Mouse (Mus musculus) forebrain, embryonic 16.5 days (tissue): ENCODE results near the gene Fam90a1a. TPM values are rescaled to one million over a fixed set of nuclear protein-coding genes. Genes with fewer than 3 reads are reported as not detected.

Experiments used
- ATAC-seq: fragments of 200-750 bp; cut with Nextera tagmentation; 2 replicates; pipeline ENCODE4 v1.8.0; 2017; ENCODE audit warnings: mild to moderate bottlenecking, moderate library complexity
- H3K27ac ChIP-seq: fragments of 300-500 bp; sonication (generic); 2 replicates; pipeline ENCODE4 v1.5.1; 2014; ENCODE audit warnings: low read length, control low read depth
- H3K27me3 ChIP-seq: fragments of 300-500 bp; sonication (generic); replicated peaks from 2 replicates; pipeline ENCODE4 v1.6.1; 2014; ENCODE audit warnings: low read length; ENCODE audit not compliant: control insufficient read depth, insufficient read depth
- H3K36me3 ChIP-seq: fragments of 300-500 bp; sonication (generic); 2 replicates; pipeline ENCODE4 v1.6.1; 2014; ENCODE audit not compliant: control insufficient read depth, insufficient read depth
- H3K4me1 ChIP-seq: fragments of 300-500 bp; sonication (generic); replicated peaks from 2 replicates; pipeline ENCODE4 v1.6.1; 2014; ENCODE audit warnings: low read length; ENCODE audit not compliant: control insufficient read depth, insufficient read depth
- H3K4me2 ChIP-seq: fragments of 300-500 bp; sonication (generic); 2 replicates; pipeline ENCODE4 v1.6.1; 2014; ENCODE audit warnings: mild to moderate bottlenecking, low read length, control low read depth
- H3K4me3 ChIP-seq: fragments of 300-500 bp; sonication (generic); replicated peaks from 2 replicates; pipeline ENCODE4 v1.5.1; 2014; ENCODE audit warnings: mild to moderate bottlenecking, low read length, control low read depth
- H3K9ac ChIP-seq: fragments of 300-500 bp; sonication (generic); replicated peaks from 2 replicates; pipeline ENCODE4 v1.6.1; 2014; ENCODE audit warnings: low read depth, low read length, control low read depth
- H3K9me3 ChIP-seq: fragments of 300-500 bp; sonication (generic); 2 replicates; pipeline ENCODE4 v1.6.1; 2016; ENCODE audit warnings: low read length; ENCODE audit not compliant: control insufficient read depth
- WGBS: fragments of 180-500 bp; shearing (Covaris S2); extraction: QIAGEN DNeasy Blood & Tissue Kit; methylation state at CpG from one replicate; pipeline ENCODE4 v1.1.7; 2014; 5-methylcytosine and 5-hydroxymethylcytosine counted together
- polyA plus RNA-seq: library from polyadenylated mRNA; unstranded; fragments of >200 nt; fragmentation: Nextera tagmentation; extraction: Ambion mirVana; gene quantifications from 2 replicates; pipeline ENCODE4 v1.2.1, GENCODE M21; 2015

The Fam90a1a gene
- polyA plus RNA-seq, 1 experiment from 2014 or later: not detected

DNA sequence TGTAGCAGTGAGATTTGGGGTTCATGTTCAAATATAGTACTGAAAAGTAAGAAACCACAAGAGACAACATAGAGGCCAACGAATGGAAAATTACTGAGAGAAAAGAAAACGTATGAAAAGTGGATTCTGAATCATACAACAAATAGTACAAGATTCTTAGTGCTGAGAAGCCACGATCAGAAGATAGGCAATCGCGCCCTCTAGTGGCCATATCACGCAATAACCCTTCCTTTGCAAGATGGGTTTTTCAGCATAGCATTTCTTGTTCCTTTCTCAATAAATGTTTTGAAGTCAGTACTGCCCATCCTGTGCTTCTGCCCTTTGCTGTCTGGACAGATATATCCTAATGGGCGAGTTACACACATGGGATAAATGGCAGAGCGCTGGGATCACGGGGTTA is 3.2 kb upstream of the Fam90a1a start:
- H3K4me1 ChIP-seq: no peaks in the 10 kb centered on the region
- no peaks in the 10 kb centered on the region for H3K27me3 ChIP-seq
- ATAC-seq: no peak
- no peak overlapping the region for H3K27ac ChIP-seq
- 5% methylated on average over 9 of the region's 9 CpGs for WGBS
- no peak overlapping the region for H3K9ac ChIP-seq
- no peak overlapping the region for H3K4me3 ChIP-seq
- no peak overlapping the region for H3K4me2 ChIP-seq
- H3K9me3 ChIP-seq: no peaks in the 10 kb centered on the region
- H3K36me3 ChIP-seq: no peaks in the 10 kb centered on the region

DNA sequence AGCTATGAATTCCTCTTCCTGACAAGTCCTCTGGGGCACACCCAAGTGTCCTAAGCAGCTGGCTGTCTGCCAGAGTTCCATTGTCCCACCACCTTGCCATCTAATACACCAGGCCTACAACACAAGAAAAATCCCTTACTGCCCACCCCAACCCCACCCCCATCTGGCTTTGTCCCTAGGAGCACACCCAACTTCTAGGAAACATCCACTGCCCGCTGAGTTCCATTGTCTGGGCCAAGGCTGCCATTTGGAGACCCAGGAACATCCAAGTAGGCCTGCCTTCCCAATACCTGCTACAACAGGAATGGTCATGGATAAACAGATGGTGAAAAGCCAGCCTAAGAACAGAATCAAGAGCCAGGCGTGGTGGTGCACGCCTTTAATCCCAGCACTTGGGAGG is 2.2 kb upstream of the Fam90a1a start:
- Histone ChIP-seq H3K27me3 (no peaks in the 10 kb centered on the region), H3K27ac (no peak overlapping the region), H3K4me1 (no peaks in the 10 kb centered on the region), H3K9ac (no peak overlapping the region), H3K4me3 (no peak overlapping the region), H3K36me3 (no peaks in the 10 kb centered on the region), H3K4me2 (no peak overlapping the region), H3K9me3 (no peaks in the 10 kb centered on the region)
- 79% methylated on average over 3 of the region's 3 CpGs for WGBS
- no peak for ATAC-seq

GRCm38 (mm10) chr8:21966646-21967045 is 8.1 kb downstream of the Fam90a1a start:
- WGBS: 83% methylated on average over 1 of the region's 1 CpGs
- no peaks in the 10 kb centered on the region for H3K4me1 ChIP-seq
- no peaks in the 10 kb centered on the region for H3K9me3 ChIP-seq
- H3K36me3 ChIP-seq: no peaks in the 10 kb centered on the region
- no peak overlapping the region for H3K9ac ChIP-seq
- H3K4me3 ChIP-seq: no peak overlapping the region
- ATAC-seq: no peak
- H3K27me3 ChIP-seq: no peaks in the 10 kb centered on the region
- H3K4me2 ChIP-seq: no peak overlapping the region
- no peak overlapping the region for H3K27ac ChIP-seq

DNA sequence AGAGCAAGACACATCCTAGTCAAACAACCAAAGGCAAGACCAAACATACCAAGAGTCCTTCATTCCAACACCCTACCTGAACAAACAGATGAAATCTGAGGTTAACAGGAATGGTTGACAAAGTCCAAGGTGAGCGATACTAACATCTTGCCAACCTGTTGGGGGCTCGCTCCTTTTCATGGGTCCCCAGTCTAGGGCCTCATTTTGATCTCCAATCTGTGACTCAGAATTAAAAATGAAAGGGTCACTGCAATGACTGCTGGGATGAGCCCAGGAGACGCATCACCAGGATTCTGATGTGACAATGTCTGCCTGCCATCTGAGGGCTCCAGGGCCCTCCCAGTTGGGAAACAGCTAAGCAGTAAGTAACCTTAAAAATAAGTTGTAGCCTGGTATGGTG is 11.0 kb downstream of the Fam90a1a start, which contains the start of gene Ccdc70:
Ccdc70 (plus strand) TSS at position 301 of the 400 bp plus-strand sequence.
- Histone ChIP-seq H3K36me3 (no peaks in the 10 kb centered on the region), H3K4me1 (no peaks in the 10 kb centered on the region), H3K4me2 (no peak within 1 kb of the TSS), H3K9ac (no peak within 1 kb of the TSS), H3K27me3 (no peaks in the 10 kb centered on the region), H3K4me3 (no peak within 1 kb of the TSS), H3K27ac (no peak within 1 kb of the TSS), H3K9me3 (no peaks in the 10 kb centered on the region)
- ATAC-seq: no peak
- 91% methylated on average over 3 of the region's 3 CpGs for WGBS

- Histone ChIP-seq H3K27me3 (no peaks in the 10 kb centered on the region), H3K4me3 (no peak overlapping the region), H3K4me1 (no peaks in the 10 kb centered on the region), H3K27ac (no peak overlapping the region), H3K4me2 (no peak overlapping the region), H3K36me3 (no peaks in the 10 kb centered on the region), H3K9me3 (no peaks in the 10 kb centered on the region), H3K9ac (no peak overlapping the region)
- WGBS: 35% methylated on average over 4 of the region's 4 CpGs
- peak; percentile 31; the same call in 1 of the 2 replicates for ATAC-seq
These were observed 19.7 kb downstream of the Fam90a1a start for GRCm38 (mm10) chr8:21978193-21978592.

- H3K4me1 ChIP-seq: no peaks in the 10 kb centered on the region
- H3K27ac ChIP-seq: no peak overlapping the region
- WGBS: 61% methylated on average over 8 of the region's 8 CpGs
- ATAC-seq: peak; percentile 68
- no peak overlapping the region for H3K4me2 ChIP-seq
- H3K36me3 ChIP-seq: no peaks in the 10 kb centered on the region
- no peak overlapping the region for H3K4me3 ChIP-seq
- no peaks in the 10 kb centered on the region for H3K9me3 ChIP-seq
- no peak overlapping the region for H3K9ac ChIP-seq
- H3K27me3 ChIP-seq: no peaks in the 10 kb centered on the region
These were observed 23.3 kb downstream of the Fam90a1a start for GRCm38 (mm10) chr8:21981664-21982337.

DNA sequence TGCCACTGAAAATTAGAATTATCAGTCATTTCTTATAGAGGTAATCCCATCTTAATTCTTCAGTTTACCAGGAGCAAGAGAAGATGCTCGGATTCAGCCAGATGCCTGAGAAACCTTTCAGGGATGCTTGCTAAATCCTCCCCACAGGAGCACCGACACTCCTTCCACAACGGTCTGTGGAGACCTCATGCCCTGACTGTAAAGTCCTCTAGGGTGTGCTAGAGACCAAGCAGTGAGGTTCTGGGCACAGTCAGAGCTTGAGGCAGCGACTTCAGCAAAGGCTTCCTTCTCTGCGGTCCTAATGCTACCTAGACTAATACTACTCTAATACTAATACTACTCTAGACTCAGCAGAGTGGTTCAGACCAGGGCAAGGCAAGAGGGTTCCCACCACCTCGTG is 33.7 kb downstream of the Fam90a1a start:
- Histone ChIP-seq H3K9ac (no peak overlapping the region), H3K4me3 (no peak overlapping the region), H3K4me1 (no peaks in the 10 kb centered on the region), H3K9me3 (no peaks in the 10 kb centered on the region), H3K4me2 (no peak overlapping the region), H3K27ac (no peak overlapping the region), H3K36me3 (no peaks in the 10 kb centered on the region), H3K27me3 (no peaks in the 10 kb centered on the region)
- peak; percentile 90 for ATAC-seq
- WGBS: 13% methylated on average over 6 of the region's 6 CpGs

DNA sequence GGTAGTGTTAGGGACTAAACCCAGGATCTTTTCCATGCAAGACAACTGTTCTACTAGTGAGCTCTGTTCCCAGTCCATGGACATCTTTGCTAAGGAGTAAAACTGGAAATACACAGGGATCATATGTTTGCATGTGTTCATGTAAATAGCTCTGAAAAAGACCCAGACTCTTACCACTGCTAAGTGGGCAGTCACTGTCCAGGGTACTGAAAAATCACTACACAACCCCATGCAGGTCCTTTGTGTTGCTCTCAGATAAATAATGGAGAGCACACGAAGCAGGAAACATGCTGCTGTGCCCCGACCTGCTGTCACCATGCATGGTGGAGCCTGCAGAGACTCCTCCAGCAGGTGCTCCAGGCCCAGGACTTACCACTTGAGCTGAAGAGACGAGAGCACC is 36.7 kb downstream of the Fam90a1a start:
- Histone ChIP-seq H3K36me3 (no peaks in the 10 kb centered on the region), H3K4me2 (no peak overlapping the region), H3K27me3 (no peaks in the 10 kb centered on the region), H3K4me3 (no peak overlapping the region), H3K27ac (no peak overlapping the region), H3K9me3 (no peaks in the 10 kb centered on the region), H3K4me1 (no peaks in the 10 kb centered on the region), H3K9ac (no peak overlapping the region)
- WGBS: 37% methylated on average over 3 of the region's 3 CpGs
- ATAC-seq: no peak

- no peaks in the 10 kb centered on the region for H3K4me1 ChIP-seq
- WGBS: 82% methylated on average over 14 of the region's 14 CpGs
- H3K4me2 ChIP-seq: no peak overlapping the region
- no peaks in the 10 kb centered on the region for H3K27me3 ChIP-seq
- H3K9ac ChIP-seq: no peak overlapping the region
- no peaks in the 10 kb centered on the region for H3K36me3 ChIP-seq
- no peak overlapping the region for H3K4me3 ChIP-seq
- H3K27ac ChIP-seq: no peak overlapping the region
- ATAC-seq: 0 out of 2 replicates have a peak, but pooled peaks have one; percentile 23
- no peaks in the 10 kb centered on the region for H3K9me3 ChIP-seq
These were observed 46.4 kb downstream of the Fam90a1a start for GRCm38 (mm10) chr8:22004750-22005522.
